Mouse (Mus musculus): Measurements from ENCODE around the gene Tnc.
"Not testable (repeated sequence)": the region's sequence is repeated elsewhere in the genome, so short reads cannot be mapped to it uniquely, and the experiment has no call there.

The Tnc gene

DNA sequence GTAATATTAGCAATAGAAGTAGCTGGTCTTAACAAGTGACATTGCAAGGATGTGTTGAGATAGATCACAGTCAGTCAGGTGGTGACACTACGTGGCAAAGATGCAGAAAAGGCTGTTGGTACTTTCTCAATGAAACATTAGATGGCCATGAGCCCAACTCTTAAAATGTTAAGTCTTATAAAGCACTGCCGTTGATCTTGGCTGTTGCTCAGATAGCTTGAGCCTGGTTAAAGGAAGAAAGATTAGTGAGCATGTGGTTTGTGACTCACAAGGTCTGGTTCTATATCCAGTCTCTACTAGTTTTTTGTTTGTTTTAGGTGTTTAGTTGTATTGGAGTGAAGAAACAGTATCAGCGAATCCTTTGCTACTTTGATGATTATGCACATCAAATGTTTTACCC, 76.9 kb downstream of the Tnc start:
- no peak for DNase-seq (ENCODE audit: low spot score in 2 of 2)

DNA sequence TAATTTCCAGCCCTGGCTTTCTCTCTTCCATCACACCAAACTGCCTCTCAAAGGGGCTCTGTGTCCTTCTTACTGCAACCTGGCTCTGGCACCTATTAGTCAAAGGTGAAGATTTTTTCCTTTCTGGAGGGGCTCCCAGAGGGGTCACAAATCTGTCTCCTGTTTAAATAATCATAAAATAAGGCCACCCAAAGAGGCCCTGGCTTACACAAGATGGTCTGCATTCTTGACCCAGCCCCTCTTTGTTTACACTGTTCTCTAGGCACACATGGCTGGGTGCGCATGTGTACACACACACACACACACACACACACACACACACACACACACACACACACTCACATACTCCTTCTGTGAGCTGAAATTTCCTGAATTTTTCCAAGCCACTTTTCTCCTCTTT, 83.4 kb downstream of the Tnc start:
- DNase-seq (ENCODE audit: low spot score in 2 of 2), result no peak

DNA sequence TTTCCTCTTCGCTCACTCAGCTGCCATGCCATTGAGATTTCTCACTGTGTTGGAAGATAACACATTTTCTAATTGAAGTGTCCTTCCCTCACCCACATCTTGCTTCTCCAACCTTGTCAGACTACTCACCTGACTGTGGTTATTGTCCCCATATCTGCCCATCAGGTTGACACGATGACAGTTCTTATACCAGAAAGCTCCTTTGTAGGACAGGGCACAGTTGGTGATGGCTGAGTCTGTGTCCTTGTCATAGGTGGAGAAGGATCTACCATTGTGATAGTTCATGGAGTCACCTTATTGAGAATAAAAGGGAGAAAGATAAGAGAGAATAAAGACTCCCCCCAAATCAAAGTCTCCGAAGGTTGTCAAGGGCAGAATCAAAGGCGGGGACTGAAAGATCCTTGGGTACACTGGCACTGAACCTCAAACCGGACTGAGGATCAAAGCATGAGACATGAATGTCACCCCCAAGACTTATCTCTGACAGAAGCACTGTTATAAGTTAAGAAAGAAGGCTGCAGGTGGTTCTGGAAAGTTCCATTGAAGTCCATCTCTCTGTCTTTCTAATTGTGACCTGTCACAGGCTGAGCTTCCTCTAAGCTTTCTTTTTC, 84.9 kb downstream of the Tnc start:
- DNase-seq (ENCODE audit: low spot score in 2 of 2), result no peak

DNA sequence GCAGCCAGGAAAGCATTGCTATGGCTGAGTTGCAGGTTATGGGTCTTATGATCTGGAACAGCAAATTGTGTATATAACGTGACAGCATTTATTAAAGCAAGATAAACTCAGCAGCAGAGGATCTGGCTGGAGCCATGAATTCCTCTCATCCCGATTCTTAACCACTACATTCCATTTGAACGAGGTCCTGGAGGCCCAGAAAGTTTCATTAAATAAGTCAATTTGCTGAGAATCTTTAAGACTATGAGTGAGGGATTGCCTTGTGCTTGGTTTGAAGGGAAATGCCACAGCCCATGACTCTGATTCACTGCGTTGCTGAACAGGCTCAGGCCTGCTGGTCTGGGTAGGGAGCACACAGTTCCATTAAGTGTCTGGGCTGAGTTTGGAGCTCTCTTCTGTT, 88.2 kb downstream of the Tnc start:
- no peak for DNase-seq (ENCODE audit: low spot score in 2 of 2)

DNA sequence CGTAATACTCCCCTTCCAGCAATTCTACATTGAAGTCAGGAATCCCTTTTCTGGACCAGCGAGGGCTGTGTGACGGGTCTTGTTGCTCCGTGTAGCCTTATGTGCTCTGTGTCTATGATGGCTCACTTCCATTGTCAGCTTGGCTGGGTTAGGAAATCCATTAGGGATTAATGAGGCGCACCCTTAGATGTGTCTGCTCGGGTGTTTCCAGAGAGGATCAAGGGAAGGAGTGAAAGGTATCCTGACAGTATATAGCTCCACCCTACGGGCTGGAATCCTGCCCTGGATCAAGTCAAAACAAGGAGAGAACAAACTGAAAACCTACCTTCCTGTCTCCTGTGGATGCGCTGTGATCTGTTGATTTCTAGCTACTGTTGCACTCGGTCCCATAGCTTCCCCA, 96.8 kb downstream of the Tnc start:
- DNase-seq (ENCODE audit: low spot score in 2 of 2), result no peak

DNA sequence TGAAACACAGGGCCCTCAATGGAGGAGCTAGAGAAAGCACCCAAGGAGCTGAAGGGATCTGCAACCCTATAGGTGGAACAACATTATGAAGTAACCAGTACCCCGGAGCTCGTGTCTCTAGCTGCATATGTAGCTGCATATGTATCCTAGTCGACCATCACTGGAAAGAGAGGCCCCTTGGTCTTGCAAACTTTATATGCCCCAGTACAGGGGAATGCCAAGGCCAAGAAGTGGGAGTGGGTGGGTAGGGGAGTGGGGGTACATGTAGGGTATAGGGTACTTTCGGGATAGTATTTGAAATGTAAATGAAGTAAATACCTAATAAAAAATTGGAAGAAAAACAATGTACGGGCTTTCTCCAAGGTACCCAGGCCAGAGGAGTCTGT, 98.1 kb downstream of the Tnc start:
- not testable (repeated sequence) for DNase-seq (ENCODE audit: low spot score in 2 of 2)

DNA sequence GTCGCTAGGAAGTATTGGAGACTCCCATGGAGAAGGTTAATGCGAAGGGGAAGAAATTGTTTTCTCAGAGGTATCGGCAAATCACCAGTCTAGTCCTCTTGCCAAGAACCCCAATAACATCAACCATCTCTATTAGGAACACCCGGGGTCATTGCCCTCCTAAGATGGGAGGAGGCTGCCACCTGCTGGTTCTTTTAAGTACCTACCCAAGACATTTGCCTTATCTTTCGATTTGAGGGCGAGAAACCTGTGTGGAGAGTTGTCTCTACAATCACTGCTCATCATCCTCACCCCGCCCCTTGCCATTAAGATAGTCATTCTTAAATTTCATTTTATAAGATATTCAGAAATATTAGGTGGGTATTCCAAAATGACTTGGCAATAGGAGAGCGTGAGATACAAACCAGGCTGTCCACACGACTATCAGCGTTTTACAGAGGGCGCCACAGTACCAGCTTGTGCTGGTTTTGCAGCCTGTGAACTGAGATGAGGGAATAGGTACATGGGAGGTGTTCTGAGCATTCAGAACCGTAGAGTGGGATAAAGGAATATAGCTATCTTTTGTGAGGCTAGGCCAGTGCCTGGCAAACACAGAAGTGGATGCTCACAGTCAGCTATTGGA, 98.6 kb downstream of the Tnc start:
- DNase-seq (ENCODE audit: low spot score in 2 of 2), result peak; percentile 63 to 75

DNA sequence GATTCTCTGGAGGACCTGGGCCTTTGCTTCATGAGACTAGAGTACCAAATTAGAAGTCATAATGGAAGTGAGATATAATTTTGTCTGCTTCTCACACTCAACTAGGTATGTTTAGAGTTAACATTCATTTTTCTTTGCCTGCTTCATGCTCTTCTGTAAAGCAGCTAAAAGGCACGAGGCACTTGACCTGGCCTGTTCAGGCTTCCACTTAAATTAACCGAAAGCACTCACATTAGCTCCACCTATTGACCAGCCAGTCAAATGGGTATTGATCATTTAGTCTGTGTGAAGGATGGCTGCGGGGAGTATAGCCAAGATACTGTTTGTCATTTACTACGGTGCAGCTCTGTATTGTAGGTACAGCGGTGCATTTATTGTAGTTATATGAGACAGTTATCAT, 103.0 kb downstream of the Tnc start:
- no peak for DNase-seq (ENCODE audit: low spot score in 2 of 2)

DNA sequence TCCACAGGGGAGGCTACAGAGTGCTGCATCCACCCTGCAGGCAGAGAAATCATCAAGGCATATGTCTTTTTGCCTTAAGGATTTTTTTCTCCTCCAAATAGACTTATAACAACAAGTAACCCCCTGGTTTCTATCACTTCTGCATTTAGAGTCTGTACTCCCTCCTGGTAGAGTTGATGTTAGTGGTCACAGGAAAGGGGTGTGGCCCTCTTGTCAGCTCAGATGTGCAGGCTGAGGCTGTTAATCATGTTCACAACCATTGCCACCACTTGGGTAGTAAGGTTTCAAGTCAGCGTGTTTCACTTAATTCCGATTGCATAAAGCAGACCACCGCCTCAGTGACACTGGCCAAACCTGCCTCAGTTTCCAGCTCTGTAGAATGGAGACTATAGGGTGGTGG, 103.9 kb downstream of the Tnc start:
- DNase-seq (ENCODE audit: low spot score in 2 of 2), result no peak

DNA sequence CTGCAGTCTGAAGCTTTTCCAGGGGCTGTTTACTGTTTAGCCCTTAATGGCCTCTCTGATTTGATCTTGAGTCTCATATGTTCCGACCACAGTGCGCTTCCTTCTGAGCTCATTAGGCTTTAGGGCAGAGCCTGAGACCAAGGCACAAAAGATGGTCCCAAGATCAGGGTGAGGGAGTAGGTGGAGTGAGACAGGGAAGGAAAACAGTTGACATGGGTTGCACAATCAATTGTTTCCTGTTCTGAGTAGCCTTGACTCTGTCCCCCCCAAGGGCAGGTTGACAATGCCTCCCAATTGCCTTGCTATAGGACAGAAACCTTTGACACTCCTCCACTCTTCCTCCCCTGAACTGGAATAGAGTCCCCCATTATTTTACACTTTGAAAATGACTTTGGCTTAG, 105.4 kb downstream of the Tnc start:
- DNase-seq (ENCODE audit: low spot score in 2 of 2), result no peak

DNA sequence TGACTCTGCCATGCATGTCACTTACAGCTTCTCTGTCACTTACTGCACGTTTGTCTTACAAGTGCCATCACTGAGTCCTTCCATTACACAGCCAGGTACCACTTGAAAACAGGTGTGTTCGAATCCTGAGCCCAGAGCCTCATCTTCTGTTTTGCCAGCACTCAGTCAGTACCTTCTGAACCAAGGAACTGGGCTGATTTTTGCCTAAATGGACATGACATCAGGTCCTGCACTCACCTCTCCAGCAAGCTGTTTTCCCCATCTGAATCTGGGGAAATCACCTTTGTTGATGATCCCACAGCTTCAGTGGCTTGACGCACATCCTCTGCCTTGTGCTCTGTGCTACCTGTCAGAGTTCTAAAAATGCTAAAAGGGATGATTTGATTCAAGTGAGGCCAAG, 107.4 kb downstream of the Tnc start:
- DNase-seq (ENCODE audit: low spot score in 2 of 2), result no peak

DNA sequence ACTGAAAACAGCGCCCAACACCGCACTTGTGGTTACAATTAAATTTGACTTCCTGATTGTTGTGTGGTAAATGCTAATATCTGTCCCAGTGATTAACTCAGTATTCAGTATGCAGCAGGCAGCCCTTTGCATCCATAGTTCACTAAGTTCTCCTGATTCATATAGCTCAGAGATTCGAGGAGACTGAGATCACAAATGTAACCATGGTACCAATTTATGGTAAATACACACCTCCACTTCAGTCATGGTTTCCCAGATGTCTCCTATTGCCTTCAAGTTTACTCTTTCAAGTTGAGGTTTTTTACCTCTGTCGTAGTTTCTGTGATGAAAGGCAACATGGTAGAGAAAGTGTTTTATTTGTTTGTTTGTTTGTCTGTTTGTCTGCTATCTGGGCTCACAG, 110.9 kb downstream of the Tnc start:
- no peak for DNase-seq (ENCODE audit: low spot score in 2 of 2)

DNA sequence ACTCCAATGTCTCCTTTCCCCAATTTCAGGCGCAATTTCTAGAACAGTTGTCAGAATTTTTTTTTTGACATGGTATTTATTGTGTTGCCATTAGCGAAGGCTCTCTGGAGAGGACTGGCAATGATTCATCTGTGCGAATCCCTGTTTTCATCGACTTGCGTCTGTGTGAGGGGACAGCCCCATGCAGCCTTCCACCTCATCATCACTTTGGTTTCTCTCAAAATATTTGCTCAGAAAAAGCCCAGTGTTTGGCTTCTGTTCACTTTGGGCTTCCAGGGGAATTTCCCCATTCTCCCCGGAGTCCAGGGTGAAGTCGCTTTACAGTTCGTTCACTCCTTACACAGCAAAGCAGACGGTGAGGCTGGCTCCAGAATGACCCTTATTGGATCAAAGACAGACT, 111.5 kb downstream of the Tnc start:
- no peak for DNase-seq (ENCODE audit: low spot score in 2 of 2)

DNA sequence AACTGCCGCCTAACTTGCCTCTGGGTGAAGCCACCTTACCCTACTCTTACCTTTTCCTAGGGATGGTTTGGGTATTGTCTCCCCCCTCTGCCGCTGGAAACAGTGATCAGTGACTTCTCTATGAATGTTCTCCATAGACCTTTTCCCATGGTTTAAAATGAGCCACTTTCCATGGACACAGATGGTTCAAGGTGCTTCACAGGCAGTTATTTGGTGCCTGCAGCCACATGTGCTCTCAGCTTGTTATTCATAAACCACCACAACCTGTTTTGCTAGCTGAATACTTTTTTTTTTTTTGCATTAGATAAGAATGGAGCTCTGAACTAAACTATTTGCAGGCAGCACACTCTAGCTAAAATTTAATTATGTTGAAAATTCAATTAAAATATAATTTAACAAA, 116.0 kb downstream of the Tnc start:
- no peak for DNase-seq (ENCODE audit: low spot score in 2 of 2)

DNA sequence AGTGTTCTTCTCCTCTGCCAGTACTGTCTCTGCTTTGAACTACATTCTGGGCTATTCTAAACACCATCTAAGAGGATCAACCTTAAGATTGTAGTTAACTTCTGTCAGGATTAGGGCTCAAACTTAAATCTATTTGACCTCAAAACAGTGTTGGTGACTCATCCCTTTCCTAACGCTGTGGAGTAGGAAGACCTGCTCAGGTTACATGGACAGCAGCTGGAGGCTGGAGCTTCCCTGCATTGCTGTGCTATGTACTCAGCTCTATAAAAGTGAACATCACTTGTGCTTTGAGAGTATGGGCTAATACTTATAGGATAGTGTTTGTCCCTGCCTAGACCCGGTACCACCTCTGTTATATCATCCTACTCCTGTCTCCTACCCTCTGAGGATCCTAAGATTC, 117.3 kb downstream of the Tnc start:
- no peak for DNase-seq (ENCODE audit: low spot score in 2 of 2)

DNA sequence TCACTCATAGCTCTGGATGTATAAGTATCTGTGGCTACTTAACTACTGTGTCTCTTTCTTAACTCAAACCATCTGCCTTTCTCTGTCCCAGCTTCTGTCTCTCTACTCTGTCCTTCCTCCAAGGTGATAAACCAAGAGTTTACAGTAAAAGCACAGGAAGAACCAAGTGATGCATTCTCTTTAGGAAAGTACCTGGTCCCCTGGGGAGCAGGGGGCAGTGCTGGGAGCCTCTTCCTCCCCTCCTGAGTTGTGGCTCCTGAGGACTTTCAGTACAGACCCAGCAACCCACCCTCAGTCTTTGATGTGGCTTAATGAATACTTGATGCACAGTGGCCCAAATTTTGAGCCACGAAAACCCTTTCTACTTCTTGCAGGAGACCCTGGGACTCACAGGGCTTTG, 118.6 kb downstream of the Tnc start:
- no peak for DNase-seq (ENCODE audit: low spot score in 2 of 2)

DNA sequence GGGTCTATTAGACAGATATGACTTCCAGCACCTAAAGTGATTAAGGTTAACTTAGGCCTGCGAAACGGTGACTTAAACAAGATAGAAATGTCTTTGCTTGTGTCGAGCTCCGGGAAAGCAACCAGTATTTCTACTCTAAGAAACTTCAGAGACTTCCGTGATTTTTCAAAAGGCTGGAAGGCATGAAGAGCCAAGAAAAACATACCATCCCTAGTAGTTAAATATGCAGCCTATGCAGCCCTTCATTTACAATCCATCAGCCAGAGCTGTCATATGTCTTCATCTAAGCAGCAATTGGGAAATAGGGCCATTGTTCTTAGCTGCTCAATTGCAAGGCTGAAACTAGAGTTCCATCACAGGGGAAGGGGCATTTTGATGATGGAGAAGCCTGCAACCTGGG, 129.6 kb downstream of the Tnc start:
- DNase-seq (ENCODE audit: low spot score in 2 of 2), result no peak

DNA sequence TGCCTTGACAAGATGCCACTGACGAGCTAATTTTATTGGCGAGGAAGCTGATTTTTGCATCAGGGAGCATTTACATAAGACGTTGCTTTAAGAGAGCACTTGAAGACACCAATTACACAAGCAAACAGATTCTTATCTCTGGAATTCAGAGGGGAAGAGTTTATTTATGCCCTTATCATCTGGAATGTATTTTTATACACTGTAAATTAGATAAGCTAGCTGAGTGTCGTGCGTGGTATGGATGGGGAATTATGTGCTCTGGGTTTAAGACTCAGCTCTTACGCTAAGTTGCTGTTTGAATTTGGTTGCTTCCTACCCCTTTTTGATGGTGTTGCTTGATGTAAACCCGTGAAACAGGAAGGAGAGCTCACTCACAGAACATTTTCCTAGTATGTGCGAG, 130.1 kb downstream of the Tnc start:
- DNase-seq (ENCODE audit: low spot score in 2 of 2), result no peak

DNA sequence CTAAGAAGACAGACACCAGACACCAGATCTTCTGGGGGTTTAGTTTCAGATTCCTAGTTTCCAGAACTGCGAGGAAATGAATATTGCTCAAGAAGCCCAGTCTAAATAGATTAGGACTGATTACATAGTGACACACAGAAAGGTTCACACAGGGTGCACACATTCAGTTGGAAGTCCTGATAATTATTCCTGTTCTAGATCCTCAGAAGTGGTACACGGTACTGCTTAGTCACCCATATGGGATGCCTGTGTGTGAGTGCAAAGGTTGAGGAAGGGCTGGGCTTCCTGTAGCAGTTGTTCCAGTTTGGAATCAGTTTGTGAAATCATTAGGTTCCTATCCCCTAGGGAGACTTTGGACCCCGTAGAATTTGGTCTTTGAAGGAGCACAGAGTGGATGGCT, 130.5 kb downstream of the Tnc start:
- DNase-seq (ENCODE audit: low spot score in 2 of 2), result no peak

All from right cerebral cortex, adult 2 months (tissue).